Comparison of ENCODE assay signal across 8 mouse cellular contexts in the genomic region with DNA sequence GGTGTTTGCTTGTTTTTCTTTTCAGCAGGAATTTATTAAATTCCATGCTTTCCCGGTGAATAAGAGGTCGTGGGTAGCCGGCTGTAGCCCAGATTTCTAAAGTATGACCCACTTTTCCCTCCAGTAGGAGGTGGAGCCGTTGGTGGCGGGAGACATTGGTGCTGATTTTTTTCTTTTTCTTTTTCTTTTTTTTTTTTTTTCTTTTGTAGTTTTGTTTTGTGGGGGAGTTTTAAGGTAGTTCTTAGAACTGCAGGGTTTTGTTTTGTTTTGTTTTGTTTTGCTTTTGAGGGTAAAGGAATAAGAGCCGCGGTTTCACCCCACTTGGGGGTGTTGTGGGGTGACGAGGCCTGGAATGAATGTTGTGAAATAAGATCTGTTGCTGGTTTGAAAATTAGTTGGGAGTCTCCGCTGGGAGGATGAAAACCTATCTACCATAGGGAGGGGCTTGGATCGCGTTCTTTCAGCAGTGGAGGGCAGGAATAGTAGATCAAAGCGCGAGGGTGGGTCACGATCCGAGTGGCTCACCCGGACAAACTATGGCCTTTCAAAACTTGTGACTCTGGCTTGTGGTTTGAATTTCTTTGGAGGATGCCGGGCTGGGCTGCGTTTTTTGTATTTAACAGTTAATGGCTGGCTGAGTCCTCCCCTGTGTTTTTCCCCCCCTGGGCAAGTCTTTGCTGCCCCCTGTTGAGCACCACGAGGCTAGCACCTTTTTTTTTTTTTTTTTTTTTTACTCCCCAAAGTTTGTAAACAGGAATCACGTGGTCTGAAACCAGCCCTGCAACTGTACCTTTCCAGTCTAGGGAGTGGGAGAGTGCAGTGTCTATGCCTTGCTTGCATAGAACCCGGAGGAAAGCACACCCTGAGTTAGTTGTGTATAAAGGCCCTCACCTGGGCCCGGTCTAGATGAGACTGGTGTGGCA. TPM values are rescaled to one million over a fixed set of nuclear protein-coding genes. Genes with fewer than 3 reads are reported as not detected.
DNase-seq lines count a peak whose midpoint lies in the region; ATAC-seq and TF ChIP-seq lines count a peak whose summit lies in the region.

No protein-coding gene starts in this region.

- H3K4me3 ChIP-seq in G1E (ENCODE audit: low read depth, low read length): peak overlapping the region; percentile 99
- H3K4me3 ChIP-seq in forebrain, embryonic 13.5 days: peak overlapping the region; percentile 93

- no peaks in the 10 kb centered on the region for H3K27me3 ChIP-seq in G1E (ENCODE audit: insufficient read depth, low read length)
- no peaks in the 10 kb centered on the region for H3K27me3 ChIP-seq in forebrain, embryonic 13.5 days

- H3K27ac ChIP-seq in forebrain, embryonic 13.5 days: peak overlapping the region; percentile 93

- no peaks in the 10 kb centered on the region for H3K9me3 ChIP-seq in G1E (replicated peaks)
- no peaks in the 10 kb centered on the region for H3K9me3 ChIP-seq in forebrain, embryonic 13.5 days (replicated peaks)

- H3K4me1 ChIP-seq in G1E (ENCODE audit: insufficient read depth, low read depth, low read length): peaks cover 48% of the 10 kb centered on the region
- H3K4me1 ChIP-seq in forebrain, embryonic 13.5 days: peaks cover 24% of the 10 kb centered on the region

- H3K36me3 ChIP-seq in G1E (replicated peaks): peaks cover 46% of the 10 kb centered on the region
- H3K36me3 ChIP-seq in forebrain, embryonic 13.5 days (ENCODE audit: poor library complexity, severe bottlenecking): peaks cover 17% of the 10 kb centered on the region

- TF ChIP-seq CTCF in G1E (IDR thresholded peaks at IDR 0.05; ENCODE audit: low read depth, low read length): peak; percentile 26; the same call in 1 of the 2 replicates

- H3K9ac ChIP-seq in forebrain, embryonic 13.5 days: peak overlapping the region; percentile 96

- DNase-seq in G1E (ENCODE audit: low spot score): no peak
- peak; percentile 75 for DNase-seq in c-Kit-positive CD71-positive TER-119-positive erythroid progenitor cells, embryonic 14.5 days (ENCODE audit: low spot score)
- peak; percentile 31 for DNase-seq in layer of hippocampus, adult 9-11 months
- DNase-seq in lung, postnatal 10 days: peak; percentile 83
- peak; percentile 66 for DNase-seq in ovary, postnatal 14 days (ENCODE audit: low spot score)
- DNase-seq in thymus, postnatal 36 days: peak; percentile 76 to 77

- 1% methylated on average over 22 of the region's 22 CpGs for WGBS in forebrain, embryonic 13.5 days

- peak overlapping the region; percentile 94 for H3K4me2 ChIP-seq in forebrain, embryonic 13.5 days

- ATAC-seq in G1E (ENCODE audit: extremely low read depth, insufficient number of reproducible peaks, low FRiP score, poor library complexity, severe bottlenecking): peak; percentile 17; the same call in 1 of the 2 replicates
- no peak for ATAC-seq in forebrain, embryonic 13.5 days
- peak; percentile 22 to 39 for ATAC-seq in hematopoietic stem cell, adult 5-6 weeks (replicated peaks in 1 of 2; ENCODE audit: insufficient read depth in 1 of 2, low FRiP score in 2 of 2, low TSS enrichment in 1 of 2, low read depth in 1 of 2, poor library complexity in 2 of 2, severe bottlenecking in 2 of 2)

RNA-seq across cellular contexts. Expression of gene Pim1, which starts 2.0 kb away (rescaled TPM):
- 151 and 167 TPM in 2 replicates for total RNA-seq in G1E (2014; fragmentation: Nextera tagmentation)
- total RNA-seq in G1E (2017): 174 and 180 TPM in 2 replicates
- 123 and 154 TPM in 2 replicates for polyA plus RNA-seq in G1E (2012)
- 21.0 and 22.0 TPM in 2 replicates for polyA plus RNA-seq in forebrain, embryonic 13.5 days (2015; fragmentation: Nextera tagmentation; extraction: Ambion mirVana)
- 426 and 588 TPM in 2 replicates for total RNA-seq in hematopoietic stem cell, adult 5-6 weeks (2017)

RNA-seq across cellular contexts. Expression of gene Gm17657, which starts 56.9 kb away (rescaled TPM):
- not detected in 2 replicates for total RNA-seq in G1E (2014; fragmentation: Nextera tagmentation)
- 0.11 TPM in 1 of 2 replicates, not detected in the other for total RNA-seq in G1E (2017)
- polyA plus RNA-seq in G1E (2012): not detected in 2 replicates
- not detected in 2 replicates for polyA plus RNA-seq in forebrain, embryonic 13.5 days (2015; fragmentation: Nextera tagmentation; extraction: Ambion mirVana)
- total RNA-seq in hematopoietic stem cell, adult 5-6 weeks (2017): 0.31 TPM in 1 of 2 replicates, not detected in the other

RNA-seq across cellular contexts. Expression of gene Tbc1d22b, which starts 57.1 kb away (rescaled TPM):
- total RNA-seq in G1E (2014; fragmentation: Nextera tagmentation) (26.7 and 30.2 TPM in 2 replicates), G1E (2017) (5.3 and 6.0 TPM in 2 replicates)
- 24.9 and 26.2 TPM in 2 replicates for polyA plus RNA-seq in G1E (2012)
- polyA plus RNA-seq in forebrain, embryonic 13.5 days (2015; fragmentation: Nextera tagmentation; extraction: Ambion mirVana): 17.7 and 20.1 TPM in 2 replicates
- 5.8 and 7.8 TPM in 2 replicates for total RNA-seq in hematopoietic stem cell, adult 5-6 weeks (2017)

RNA-seq across cellular contexts. Expression of gene Tmem217, which starts 59.7 kb away (rescaled TPM):
- 2.9 TPM in 1 of 2 replicates, not detected in the other for total RNA-seq in G1E (2014; fragmentation: Nextera tagmentation)
- total RNA-seq in G1E (2017): 0.33 and 0.41 TPM in 2 replicates
- 0.11 TPM in 1 of 2 replicates, not detected in the other for polyA plus RNA-seq in G1E (2012)
- polyA plus RNA-seq in forebrain, embryonic 13.5 days (2015; fragmentation: Nextera tagmentation; extraction: Ambion mirVana): 1.2 and 1.3 TPM in 2 replicates
- total RNA-seq in hematopoietic stem cell, adult 5-6 weeks (2017): not detected in 2 replicates
